Mouse (Mus musculus) gastrocnemius, postnatal 25 days (tissue): Measurements from ENCODE around the gene Igsf1. TPM values are rescaled to one million over a fixed set of nuclear protein-coding genes. Genes with fewer than 3 reads are reported as not detected.

Experiments
- DNase-seq: peaks from one replicate; pipeline ENCODE4 v3.0.0; 2022
- long read RNA-seq, 2 experiments: library from polyadenylated mRNA; stranded (forward); transcript quantifications; one replicate each; pipeline ENCODE4 v2.0.0; 2021
- total RNA-seq, 2 experiments: library from RNA; stranded (reverse); gene quantifications; 1 replicate in 1 of 2; 2 replicates in 1 of 2; pipeline ENCODE4 v1.2.3; 2021

Igsf1 gene
- total RNA-seq = 1 to 10 TPM; 1.6 to 2.5 TPM
- long read RNA-seq, experiment 1 = 0 reads
- long read RNA-seq, experiment 2, partial matches to known transcripts = 1 of 3 reads
- long read RNA-seq, experiment 2, other reads (novel, unspliced or antisense) = 1 of 3 reads

DNA sequence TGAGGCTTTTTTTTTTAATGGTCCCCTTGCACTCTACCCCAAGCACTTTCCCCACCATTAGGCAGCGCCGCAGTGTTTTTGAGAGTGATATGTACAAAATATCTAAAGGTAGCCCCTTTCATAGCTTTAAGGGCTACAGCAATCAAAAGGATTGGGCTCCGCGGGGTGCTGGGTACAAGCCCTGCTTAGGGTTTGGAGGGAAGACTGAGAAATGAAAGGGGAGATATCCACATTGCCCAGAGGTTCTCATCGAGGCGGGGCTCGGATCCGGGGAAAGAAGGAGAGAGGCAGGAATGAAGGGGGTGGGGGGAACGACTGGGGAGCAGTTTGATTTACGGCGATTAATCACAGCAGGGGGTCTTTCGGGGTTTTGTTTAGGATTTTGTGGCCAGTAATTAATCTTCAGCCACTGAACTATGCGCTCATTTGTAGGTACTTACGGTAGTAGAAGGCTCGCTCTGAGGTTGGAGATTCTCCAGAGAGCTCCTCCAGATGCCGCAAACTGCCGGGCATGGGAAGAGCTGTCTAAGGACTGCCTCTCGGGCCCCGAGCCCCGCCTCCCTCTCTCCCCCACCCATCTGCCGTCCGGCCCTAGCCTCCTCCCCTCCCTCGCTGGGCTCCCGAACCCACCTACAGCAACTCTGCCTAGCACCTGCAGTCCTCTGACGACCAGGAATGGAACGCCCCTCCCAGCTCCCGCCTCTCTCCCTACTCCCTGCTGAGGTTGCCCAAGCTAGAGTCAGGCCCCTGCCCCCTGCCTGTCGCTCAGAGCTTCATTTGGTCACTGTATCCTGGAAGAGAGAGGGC, at the start of gene Igsf1:
TSS of gene Igsf1 (minus strand) at position 537 of the 807 bp plus-strand sequence.
- DNase-seq = peak; percentile 13

DNA sequence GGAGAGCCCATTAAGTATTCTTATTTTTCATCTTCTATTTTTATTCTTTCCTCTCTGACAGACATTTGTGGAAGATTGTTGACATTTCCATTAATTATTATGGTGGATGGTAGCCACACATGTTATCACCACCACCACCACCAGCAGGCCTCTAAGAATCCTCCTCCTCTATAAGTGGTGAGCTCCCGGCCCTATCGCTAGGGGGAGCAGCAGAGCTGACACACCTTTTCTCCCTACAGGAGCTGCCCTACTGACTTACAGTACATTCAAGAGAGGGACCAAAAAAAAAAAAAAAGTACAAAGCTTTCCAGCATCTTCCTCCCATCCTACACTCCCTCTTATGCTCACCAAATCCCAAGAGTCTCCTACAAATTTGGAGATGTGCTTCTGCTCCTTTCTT, 26.7 kb downstream of the Igsf1 start:
- DNase-seq = no peak

DNA sequence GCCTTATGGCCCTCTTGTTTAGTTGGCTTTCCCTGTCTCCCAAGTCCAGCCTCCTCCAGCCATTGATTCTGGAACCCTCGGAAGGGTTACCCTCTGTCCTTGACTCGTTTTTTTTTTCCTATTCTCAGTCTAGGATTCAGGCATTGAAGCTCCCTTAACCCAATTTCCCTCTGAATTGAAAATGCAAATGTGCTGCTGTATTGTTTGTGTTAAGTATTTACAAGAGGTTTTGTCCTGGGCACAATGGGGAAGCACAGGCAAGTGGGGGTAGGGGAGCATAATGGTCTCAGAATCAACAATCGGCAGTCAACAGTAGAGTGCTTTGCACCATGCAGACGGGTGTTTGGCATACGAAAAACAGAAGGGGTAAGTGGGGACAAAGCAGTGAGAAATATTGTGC, 52.4 kb downstream of the Igsf1 start:
- no peak for DNase-seq

GRCm38 (mm10) chrX:49734959-49735358, 62.6 kb downstream of the Igsf1 start, which contains the start of gene Olfr1321:
Gene Olfr1321, minus strand, starts transcription at chrX:49735059.
- no peak for DNase-seq

Other genes starting within 250 kb of the Igsf1 start
- gene Olfr1320, start 125.4 kb downstream of the Igsf1 start, total RNA-seq = not detected
- not detected for gene Olfr1321, start 62.7 kb downstream of the Igsf1 start, total RNA-seq
- gene Olfr1322, start 93.7 kb upstream of the Igsf1 start, total RNA-seq = not detected
- not detected for gene Olfr1323, start 221.6 kb upstream of the Igsf1 start, total RNA-seq